Mouse (Mus musculus) liver, postnatal 0 days (tissue): ENCODE measurements at regions not wholly inside any gene's neighbourhood (a gene's known extent, or its start where the extent isn't known, plus 50 kb on each side); places are given as distances from the start of the nearest gene placed in this dataset.

Experiments used
- CTCF ChIP-seq: sonication (generic); IDR thresholded peaks from 2 replicates; pipeline ENCODE4 v1.5.1; 2016; ENCODE audit warnings: antibody characterized with exemption, low read depth
- EP300 ChIP-seq: IDR thresholded peaks from 2 replicates; pipeline ENCODE4 v1.6.1; 2016; ENCODE audit warnings: antibody characterized with exemption, low read depth, mild to moderate bottlenecking

DNA sequence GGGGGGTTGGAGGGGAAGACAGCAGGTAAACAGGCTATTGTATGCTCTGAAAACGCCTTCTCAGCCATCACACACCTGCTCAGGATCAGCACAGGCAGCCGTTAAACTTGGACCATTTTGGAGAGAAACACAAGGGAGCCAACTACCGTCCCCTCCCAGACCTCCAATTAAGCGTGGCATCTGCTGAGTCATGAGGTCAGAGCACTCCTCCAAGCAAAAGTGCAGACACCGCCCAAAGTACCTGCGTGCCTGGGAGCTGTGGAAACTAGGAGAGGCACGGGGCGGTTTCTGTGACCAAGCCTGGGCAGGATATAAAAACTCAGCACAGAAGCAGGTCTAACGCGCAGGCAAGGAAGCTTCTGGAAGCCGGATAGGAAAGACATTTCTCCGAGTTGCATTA lies 54.8 kb upstream of the Sh3bp4 start:
- TF ChIP-seq CTCF: no peak
- TF ChIP-seq EP300: no peak
